Mouse (Mus musculus): ENCODE results near the gene Bap1. TPM values are rescaled to one million over a fixed set of nuclear protein-coding genes. Genes with fewer than 3 reads are reported as not detected.

Bap1 gene
- polyA plus RNA-seq, 1 experiment from 2014 or later, result 66.1 TPM

DNA sequence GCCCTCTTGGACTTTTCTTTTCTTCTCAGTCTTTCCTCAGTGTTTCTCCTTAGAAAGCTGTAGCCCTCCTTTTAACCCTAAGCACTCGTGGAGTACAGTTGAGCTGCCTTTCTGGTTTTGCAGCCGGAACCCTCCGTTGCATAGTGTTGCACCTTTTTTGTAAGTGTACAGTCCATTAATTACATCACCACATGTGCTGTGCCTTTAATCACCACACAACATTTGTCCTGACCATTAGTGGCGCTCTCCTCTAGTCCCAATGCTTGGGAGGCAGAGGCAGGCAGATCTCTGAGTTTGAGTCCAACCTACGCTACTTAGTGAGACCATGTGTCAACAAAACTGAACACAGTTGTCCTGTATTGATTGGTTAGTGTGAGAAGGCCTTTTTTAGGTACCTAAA is 841 bp downstream of the Bap1 start:
- no peaks in the 10 kb centered on the region for H3K27me3 ChIP-seq
- ChIA-PET CTCF (no interaction called here), POLR2A (interaction anchor here (1.1 to 2.5 kb wide), 2 partner anchors 9 to 21 kb away, joined by 3 to 13 read pairs; no protein-coding TSS in a partner anchor)
- in situ Hi-C loops (cut with MboI; ENCODE audit: low pct_unique_long_range_greater_than_20kb), result no loop called here
- no peak for TF ChIP-seq CTCF (IDR thresholded peaks at IDR 0.05)
- DNase-seq (ENCODE audit: low read depth, low spot score) (no peak), ATAC-seq (no peak)

- TF ChIP-seq CTCF (IDR thresholded peaks at IDR 0.05), result no peak
- ChIA-PET CTCF (interaction anchor here (1.2 to 3.1 kb wide), 2 partner anchors 12 to 13 kb away, joined by 3 to 11 read pairs; no protein-coding TSS in a partner anchor), POLR2A (interaction anchor here (1.3 kb wide), 1 partner anchor 12 kb away, joined by 3 read pairs; no protein-coding TSS in a partner anchor)
- no peak for ATAC-seq
- in situ Hi-C loops (cut with MboI; ENCODE audit: low pct_unique_long_range_greater_than_20kb), result no loop called here
- no peaks in the 10 kb centered on the region for H3K27me3 ChIP-seq
- DNase-seq (ENCODE audit: low read depth, low spot score), result no peak
Observed at GRCm38 (mm10) chr14:31258476-31259050, 7.3 kb downstream of the Bap1 start.

DNA sequence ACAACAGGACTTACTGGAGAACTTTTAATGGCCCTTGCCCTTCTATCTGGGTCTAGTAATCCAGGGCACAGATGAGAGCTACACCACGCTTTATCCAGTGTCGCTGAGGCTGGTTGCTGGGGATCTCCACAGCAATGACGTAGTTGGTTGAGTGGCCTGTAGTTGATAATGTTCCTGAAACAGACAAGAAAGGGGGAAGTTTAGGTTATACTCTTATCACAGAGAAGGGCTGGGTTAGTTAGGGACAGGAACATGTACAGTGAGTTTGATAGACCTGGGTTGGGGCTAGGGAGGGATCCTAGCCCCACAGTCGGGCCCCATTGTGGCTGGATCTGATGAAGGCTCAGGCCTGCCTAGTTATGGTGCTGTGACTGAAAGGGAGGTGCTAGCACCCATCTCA is 9.1 kb downstream of the Bap1 start:
- TF ChIP-seq CTCF (IDR thresholded peaks at IDR 0.05), result no peak
- ChIA-PET POLR2A (interaction anchor here (1.2 kb wide), 1 partner anchor 8 kb away, joined by 3 read pairs; no protein-coding TSS in a partner anchor), CTCF (interaction anchor here (3.1 kb wide), 1 partner anchor 12 kb away, joined by 11 read pairs; no protein-coding TSS in a partner anchor)
- in situ Hi-C loops (cut with MboI; ENCODE audit: low pct_unique_long_range_greater_than_20kb), result no loop called here
- H3K27me3 ChIP-seq, result no peaks in the 10 kb centered on the region
- ATAC-seq, result no peak
- DNase-seq (ENCODE audit: low read depth, low spot score), result no peak

- CTCF ChIA-PET, result interaction anchor here (3.1 kb wide), 1 partner anchor 11 kb away, joined by 11 read pairs; no protein-coding TSS in a partner anchor
- in situ Hi-C loops (cut with MboI; ENCODE audit: low pct_unique_long_range_greater_than_20kb), result no loop called here
Observed at GRCm38 (mm10) chr14:31260932-31261331, 9.7 kb downstream of the Bap1 start.

DNA sequence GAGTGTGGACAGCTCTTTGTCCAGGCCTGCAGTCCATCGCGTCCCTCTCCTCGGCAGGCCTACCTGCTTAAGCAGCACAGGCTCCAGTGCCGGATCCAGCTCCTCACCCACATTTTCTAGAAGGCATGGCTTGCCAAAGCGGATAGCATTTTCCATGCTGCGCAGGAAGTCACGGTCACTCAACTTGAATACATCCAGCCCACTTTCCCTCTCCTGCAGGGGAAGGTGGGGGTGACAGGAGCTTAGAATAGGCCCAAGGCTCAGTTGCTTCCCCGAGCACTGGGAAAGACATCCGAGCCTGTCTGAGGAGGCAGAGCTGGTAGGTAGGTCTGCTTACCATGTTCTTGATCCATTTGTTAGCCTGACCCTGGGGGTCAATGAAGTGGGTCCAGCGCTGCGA is 16.4 kb downstream of the Bap1 start:
- no peaks in the 10 kb centered on the region for H3K27me3 ChIP-seq
- ChIA-PET CTCF (no interaction called here), POLR2A (no interaction called here)
- no peak for DNase-seq (ENCODE audit: low read depth, low spot score)
- TF ChIP-seq CTCF (IDR thresholded peaks at IDR 0.05), result no peak
- in situ Hi-C loops (cut with MboI; ENCODE audit: low pct_unique_long_range_greater_than_20kb), result no loop called here
- ATAC-seq, result no peak

More at GRCm38 (mm10) chr14:31260932-31261331, 9.7 kb downstream of the Bap1 start:
- POLR2A ChIA-PET, result interaction anchor here (1.2 kb wide), 1 partner anchor 9 kb away, joined by 3 read pairs; no protein-coding TSS in a partner anchor
- no peak for DNase-seq (ENCODE audit: low read depth, low spot score)
- no peak for TF ChIP-seq CTCF (IDR thresholded peaks at IDR 0.05)
- H3K27me3 ChIP-seq, result no peaks in the 10 kb centered on the region
- ATAC-seq, result no peak

DNA sequence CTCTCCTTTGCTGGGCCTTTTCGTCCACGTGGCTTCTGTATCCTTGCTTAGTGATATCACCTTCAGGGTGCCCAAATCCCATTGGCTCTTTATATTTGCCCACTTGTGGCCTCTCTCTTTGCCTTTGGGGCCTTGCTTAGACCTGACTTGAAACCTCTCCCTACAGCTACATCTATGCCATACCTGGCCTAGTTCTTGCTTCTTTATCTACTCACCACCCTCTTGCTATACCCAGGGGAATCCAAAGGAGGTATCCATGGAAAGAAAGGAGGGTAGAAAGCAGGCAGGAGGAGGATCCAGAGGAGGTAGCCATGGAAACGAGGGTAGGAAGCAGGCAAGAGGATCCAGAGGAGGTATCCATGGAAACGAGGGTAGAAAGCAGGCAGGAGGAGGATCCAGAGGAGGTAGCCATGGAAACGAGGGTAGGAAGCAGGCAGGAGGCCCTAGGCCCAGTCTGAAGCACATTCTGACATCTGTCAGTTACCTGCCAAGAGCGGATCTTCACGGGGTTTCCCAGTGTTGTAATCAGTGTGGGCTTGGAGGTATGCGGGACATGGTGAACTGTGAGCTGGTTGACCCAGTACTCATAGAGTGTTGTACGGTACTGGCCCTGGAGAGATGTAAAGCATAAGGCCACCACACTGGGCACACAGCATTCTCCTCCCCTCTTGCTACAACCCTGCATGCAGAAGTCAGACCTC is 17.2 kb downstream of the Bap1 start:
- in situ Hi-C loops (cut with MboI; ENCODE audit: low pct_unique_long_range_greater_than_20kb), result no loop called here
- ATAC-seq (no peak), DNase-seq (ENCODE audit: low read depth, low spot score) (no peak)
- no peaks in the 10 kb centered on the region for H3K27me3 ChIP-seq
- no peak for TF ChIP-seq CTCF (IDR thresholded peaks at IDR 0.05)
- ChIA-PET POLR2A (no interaction called here), CTCF (no interaction called here)

- ATAC-seq, result no peak
- no peaks in the 10 kb centered on the region for H3K27me3 ChIP-seq
- in situ Hi-C loops (cut with MboI; ENCODE audit: low pct_unique_long_range_greater_than_20kb), result loop anchor here (5.0 kb wide), 2 partner anchors 48 to 198 kb away; no protein-coding TSS in a partner anchor
- no peak for TF ChIP-seq CTCF (IDR thresholded peaks at IDR 0.05)
- POLR2A ChIA-PET, result interaction anchor here (1.0 kb wide), 1 partner anchor 10 kb away, joined by 3 read pairs; no protein-coding TSS in a partner anchor
- no peak for DNase-seq (ENCODE audit: low read depth, low spot score)
- CTCF ChIA-PET, result interaction anchor here (4.1 kb wide), 1 partner anchor 13 kb away, joined by 16 read pairs; no protein-coding TSS in a partner anchor
Observed at GRCm38 (mm10) chr14:31269456-31270100, 18.3 kb downstream of the Bap1 start.

DNA sequence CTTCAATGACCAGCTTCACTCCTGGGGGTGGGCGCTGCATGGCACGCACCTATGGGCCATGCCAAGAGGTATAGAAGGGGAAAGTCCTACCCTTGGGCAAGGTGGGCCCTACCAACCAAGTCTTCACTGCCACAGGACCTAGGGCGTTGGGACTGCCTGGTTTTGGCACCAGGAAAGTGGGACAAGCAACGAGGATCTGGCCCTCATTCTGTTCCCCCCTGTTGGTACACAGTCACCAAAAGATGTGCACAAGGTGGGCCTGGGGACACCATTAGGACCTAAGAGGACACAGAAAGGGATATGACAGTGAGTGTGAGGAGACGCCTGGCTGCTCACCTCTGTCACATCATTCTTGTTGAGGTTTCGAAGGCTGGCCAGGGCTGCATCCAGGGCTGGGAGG is 19.9 kb downstream of the Bap1 start:
- CTCF ChIA-PET, result interaction anchor here (1.4 to 4.1 kb wide), 5 partner anchors 8 to 54 kb away, joined by 6 to 16 read pairs (median 9); no protein-coding TSS in a partner anchor
- DNase-seq (ENCODE audit: low read depth, low spot score) (no peak), ATAC-seq (no peak)
- in situ Hi-C loops (cut with MboI; ENCODE audit: low pct_unique_long_range_greater_than_20kb), result loop anchor here (5.0 kb wide), 2 partner anchors 46 to 196 kb away; no protein-coding TSS in a partner anchor
- POLR2A ChIA-PET, result no interaction called here
- TF ChIP-seq CTCF (IDR thresholded peaks at IDR 0.05), result no peak
- no peaks in the 10 kb centered on the region for H3K27me3 ChIP-seq

DNA sequence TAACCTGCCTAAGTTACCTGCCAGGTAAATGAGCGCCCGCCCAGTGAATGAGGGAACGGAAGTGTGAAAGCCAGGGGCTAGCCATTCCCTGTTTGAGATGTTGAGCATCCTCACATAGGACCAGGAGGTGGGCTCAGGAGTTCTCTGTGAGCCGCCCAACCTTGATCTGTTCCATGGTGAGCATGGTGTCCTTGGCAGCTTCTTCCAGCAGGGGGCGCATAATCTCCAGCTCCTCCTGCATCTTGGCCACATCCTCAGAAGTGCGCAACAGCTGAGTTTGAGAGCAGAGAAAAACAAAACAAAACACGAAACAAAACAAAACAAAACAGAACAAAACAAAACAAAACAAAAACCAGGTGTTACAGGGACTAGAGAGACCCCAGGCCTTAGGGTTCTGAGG is 20.9 kb downstream of the Bap1 start:
- in situ Hi-C loops (cut with MboI; ENCODE audit: low pct_unique_long_range_greater_than_20kb), result loop anchor here (5.0 kb wide), 2 partner anchors 45 to 195 kb away; no protein-coding TSS in a partner anchor
- CTCF ChIA-PET, result interaction anchor here (0.6 to 4.1 kb wide), 12 partner anchors 9 to 194 kb away, joined by 3 to 16 read pairs (median 4); no protein-coding TSS in a partner anchor

GRCm38 (mm10) chr14:31285728-31286127 is 34.5 kb downstream of the Bap1 start:
- ChIA-PET POLR2A (no interaction called here), CTCF (no interaction called here)
- H3K27me3 ChIP-seq, result peaks cover 51% of the 10 kb centered on the region
- no peak for DNase-seq (ENCODE audit: low read depth, low spot score)
- ATAC-seq, result no peak
- no peak for TF ChIP-seq CTCF (IDR thresholded peaks at IDR 0.05)
- in situ Hi-C loops (cut with MboI; ENCODE audit: low pct_unique_long_range_greater_than_20kb), result no loop called here

More for the DNA sequence above, 20.9 kb downstream of the Bap1 start:
- H3K27me3 ChIP-seq, result no peaks in the 10 kb centered on the region
- ATAC-seq, result no peak
- POLR2A ChIA-PET, result no interaction called here
- no peak for TF ChIP-seq CTCF (IDR thresholded peaks at IDR 0.05)
- no peak for DNase-seq (ENCODE audit: low read depth, low spot score)

Other genes with a start within 250 kb of the Bap1 start
- gene Spcs1, start 249.8 kb upstream of the Bap1 start, polyA plus RNA-seq (2021), result 281 TPM
- gene Pbrm1, start 232.3 kb upstream of the Bap1 start, polyA plus RNA-seq (2021), result 46.9 TPM
- 96.2 TPM for gene Gnl3, start 232.3 kb upstream of the Bap1 start, polyA plus RNA-seq (2021)
- 75.7 TPM for gene Smim4, start 122.5 kb upstream of the Bap1 start, polyA plus RNA-seq (2021)
- gene Nt5dc2, start 120.4 kb upstream of the Bap1 start, polyA plus RNA-seq (2021), result 268 TPM
- gene Stab1, start 82.8 kb upstream of the Bap1 start, polyA plus RNA-seq (2021), result 0.74 TPM
- 8.1 TPM for gene Tnnc1, start 43.1 kb upstream of the Bap1 start, polyA plus RNA-seq (2021)
- gene Nisch, start 34.5 kb upstream of the Bap1 start, polyA plus RNA-seq (2021), result 564 TPM
- 3.0 TPM for gene Sema3g, start 33.6 kb upstream of the Bap1 start, polyA plus RNA-seq (2021)
- gene Phf7, start 133 bp upstream of the Bap1 start, polyA plus RNA-seq (2021), result 10.7 TPM
- gene Dnah1, start 72.4 kb downstream of the Bap1 start, polyA plus RNA-seq (2021), result 0.10 TPM
- 50.4 TPM for gene Capn7, start 85.2 kb downstream of the Bap1 start, polyA plus RNA-seq (2021)
- gene Sh3bp5, start 184.6 kb downstream of the Bap1 start, polyA plus RNA-seq (2021), result 11.3 TPM
- 45.2 TPM for gene Eaf1, start 242.9 kb downstream of the Bap1 start, polyA plus RNA-seq (2021)
- gene Mettl6, start 243.6 kb downstream of the Bap1 start, polyA plus RNA-seq (2021), result 28.8 TPM